Mouse (Mus musculus): Measurements from ENCODE around the gene Glb1.

- TF ChIP-seq EP300 (IDR thresholded peaks at IDR 0.05; ENCODE audit: low read depth in 1 of 2, low read length in 2 of 2) (no peak), CTCF (IDR thresholded peaks at IDR 0.05 in 2 of 3, conservative IDR thresholded peaks at IDR 0.05 in 1 of 3; ENCODE audit: control insufficient read depth in 1 of 3, insufficient read depth in 1 of 3, low read depth in 2 of 3, low read length in 3 of 3, poor library complexity in 1 of 3, severe bottlenecking in 1 of 3) (no peak), CHD2 (IDR thresholded peaks at IDR 0.05; ENCODE audit: low read length) (no peak), TBP (IDR thresholded peaks at IDR 0.05; ENCODE audit: low read depth, low read length) (no peak), RCOR1 (IDR thresholded peaks at IDR 0.05; ENCODE audit: low read depth, low read length) (no peak), TCF12 (IDR thresholded peaks at IDR 0.05; ENCODE audit: low read depth, low read length) (no peak), ZMIZ1 (IDR thresholded peaks at IDR 0.05; ENCODE audit: low read depth, low read length) (no peak), POLR2A (IDR thresholded peaks at IDR 0.05; ENCODE audit: control insufficient read depth in 1 of 2, insufficient read depth in 1 of 2, low read depth in 1 of 2, low read length in 2 of 2, poor library complexity in 1 of 2) (no peak), MXI1 (IDR thresholded peaks at IDR 0.05; ENCODE audit: low read depth, low read length) (no peak), NRF1 (IDR thresholded peaks at IDR 0.05; ENCODE audit: insufficient read depth, low read depth, low read length, poor library complexity, severe bottlenecking) (no peak), MAX (IDR thresholded peaks at IDR 0.05; ENCODE audit: low read length) (no peak), MEF2A (IDR thresholded peaks at IDR 0.05; ENCODE audit: extremely low read depth, insufficient replicate concordance, low read depth, low read length, poor library complexity, severe bottlenecking) (no peak), SMC3 (IDR thresholded peaks at IDR 0.05; ENCODE audit: low read depth, low read length) (no peak)
Measured at GRCm38 (mm10) chr9:114507421-114507820, 106.5 kb downstream of the Glb1 start.

Measured in MEL (cell line).